Mouse (Mus musculus) kidney, adult 11 months (tissue): ENCODE measurements around the gene Cops4.

Experiments
- DNase-seq: peaks from one replicate; pipeline ENCODE4 v3.0.0; 2022

Gene Cops4

GRCm38 (mm10) chr5:100546294-100547080 lies 28.4 kb downstream of the Cops4 start:
- DNase-seq, result no peak

- no peak for DNase-seq
Observed at GRCm38 (mm10) chr5:100548236-100548635, 30.1 kb downstream of the Cops4 start.

GRCm38 (mm10) chr5:100549311-100549710 lies 31.2 kb downstream of the Cops4 start:
- no peak for DNase-seq

GRCm38 (mm10) chr5:100550151-100550550 lies 32.0 kb downstream of the Cops4 start:
- DNase-seq, result no peak

DNA sequence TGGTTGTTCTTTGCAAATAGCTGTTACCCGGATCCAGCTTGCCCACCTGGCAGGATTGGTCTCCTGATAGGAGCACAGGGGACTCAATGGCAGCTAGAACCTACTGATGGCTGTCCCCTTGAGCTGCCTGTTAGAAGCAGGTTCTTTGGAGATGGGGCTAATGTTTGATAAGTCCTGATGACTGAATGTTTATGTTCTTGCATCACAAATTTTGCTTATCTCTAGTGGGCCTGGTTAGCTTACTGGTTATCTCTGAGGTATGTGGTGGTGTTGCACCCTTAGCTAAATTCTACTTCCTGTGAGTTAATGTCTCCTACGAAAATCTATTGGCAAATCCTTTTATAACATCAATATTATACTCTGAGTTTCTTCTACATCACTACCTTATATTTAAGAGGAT lies 33.8 kb downstream of the Cops4 start:
- no peak for DNase-seq

- no peak for DNase-seq
Observed at GRCm38 (mm10) chr5:100553426-100553825, 35.3 kb downstream of the Cops4 start.

DNA sequence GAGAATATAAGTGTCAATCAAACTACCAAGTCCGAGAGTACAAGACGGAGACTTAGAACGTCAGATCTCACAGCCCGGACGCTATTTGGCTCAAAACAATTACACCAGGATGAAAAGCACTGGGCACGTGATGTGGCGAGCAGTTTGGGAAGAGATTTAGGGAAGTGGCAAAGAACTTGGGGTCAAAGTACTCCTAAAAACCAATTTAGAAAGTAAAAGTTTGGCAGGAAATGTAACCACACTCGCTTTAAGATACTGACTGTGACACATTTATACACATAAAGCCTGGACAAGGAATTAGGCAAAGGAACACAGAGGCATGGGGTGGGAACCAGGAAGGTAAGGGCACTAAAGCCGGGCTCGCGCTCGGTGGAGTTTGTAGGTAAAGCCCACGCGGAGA lies 38.9 kb downstream of the Cops4 start:
- no peak for DNase-seq

DNA sequence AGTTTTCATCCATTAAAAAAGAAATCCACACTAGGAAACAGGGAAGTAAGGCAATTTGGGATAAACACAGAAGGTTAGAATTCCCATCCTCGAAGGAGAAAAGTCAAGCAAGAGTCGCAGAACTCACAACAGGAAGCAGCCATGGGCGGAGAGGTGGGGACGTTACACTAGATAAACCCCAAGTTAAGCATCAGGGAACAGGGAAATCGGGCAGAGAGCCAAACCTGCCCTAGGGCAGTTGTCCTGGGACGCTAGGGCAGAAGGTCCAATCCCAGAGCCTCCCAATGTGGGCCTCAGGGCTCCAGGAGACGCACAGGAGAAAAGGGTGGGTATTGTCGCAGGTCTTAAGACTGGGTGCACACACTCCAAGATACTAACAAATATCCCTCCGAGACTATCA lies 39.4 kb downstream of the Cops4 start:
- DNase-seq, result peak; percentile 27

DNA sequence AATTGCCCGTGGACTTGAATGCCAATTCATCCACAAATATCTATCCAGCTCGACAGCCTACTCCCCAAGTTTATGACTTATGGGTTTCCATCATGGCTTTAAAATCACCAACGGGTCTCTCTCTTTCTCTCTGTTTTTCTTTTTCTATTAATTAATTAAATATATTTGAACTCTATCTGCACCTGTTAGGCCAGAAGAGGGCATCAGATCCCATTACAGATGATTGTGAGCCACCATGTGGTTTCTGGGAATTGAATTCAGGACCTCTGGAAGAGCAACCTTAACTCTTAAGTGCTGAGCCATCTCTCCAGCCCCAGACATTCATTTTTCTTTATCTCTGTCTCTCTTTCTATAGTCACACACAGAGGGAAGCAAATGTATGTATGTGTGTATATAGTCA lies 40.7 kb downstream of the Cops4 start:
- no peak for DNase-seq

- DNase-seq, result no peak
Observed at GRCm38 (mm10) chr5:100559357-100559756, 41.2 kb downstream of the Cops4 start.

DNA sequence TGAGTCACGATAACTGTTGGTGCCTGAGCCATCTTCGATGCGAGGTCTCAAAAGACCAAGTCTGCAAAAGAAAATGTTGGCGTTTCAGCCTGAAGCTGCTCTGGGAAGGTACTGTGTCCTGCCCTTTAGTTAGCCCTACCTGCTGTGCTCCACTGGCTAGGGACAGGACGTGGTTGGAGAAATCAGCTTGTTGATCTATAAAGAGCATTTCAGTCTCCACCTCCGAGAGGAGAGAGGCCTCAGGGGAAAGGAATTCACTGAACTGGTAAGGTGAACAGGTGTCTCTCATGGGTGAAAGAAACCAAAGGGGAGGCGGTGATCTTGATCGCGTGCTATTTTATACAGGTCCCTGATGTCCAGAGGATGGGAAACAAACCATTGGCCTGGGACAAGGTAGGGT lies 44.6 kb downstream of the Cops4 start:
- DNase-seq, result no peak

DNA sequence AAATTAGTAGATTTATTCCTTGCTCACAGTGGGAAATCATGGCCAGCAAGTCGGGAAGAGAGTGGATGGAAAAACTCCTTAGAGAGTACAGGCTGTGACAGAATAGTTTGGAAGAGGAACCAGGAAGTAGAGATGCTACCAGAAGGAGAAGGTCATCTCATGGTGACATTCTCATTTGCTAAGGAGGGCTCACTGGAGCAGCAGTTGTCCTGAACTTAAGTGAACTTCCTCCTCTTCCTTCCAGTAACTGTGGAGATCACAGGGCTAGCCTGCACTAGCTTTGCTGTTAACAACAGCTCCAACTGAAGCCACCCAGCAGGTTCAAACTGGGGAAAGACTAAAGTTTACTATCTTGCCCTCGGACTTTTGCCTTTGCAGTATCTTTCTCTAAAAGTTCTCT lies 48.7 kb downstream of the Cops4 start:
- DNase-seq, result peak; percentile 27

- DNase-seq, result peak; percentile 68
Observed at GRCm38 (mm10) chr5:100567258-100568032, 49.3 kb downstream of the Cops4 start.

- no peak for DNase-seq
Observed at GRCm38 (mm10) chr5:100568177-100568576, 50.1 kb downstream of the Cops4 start.

DNA sequence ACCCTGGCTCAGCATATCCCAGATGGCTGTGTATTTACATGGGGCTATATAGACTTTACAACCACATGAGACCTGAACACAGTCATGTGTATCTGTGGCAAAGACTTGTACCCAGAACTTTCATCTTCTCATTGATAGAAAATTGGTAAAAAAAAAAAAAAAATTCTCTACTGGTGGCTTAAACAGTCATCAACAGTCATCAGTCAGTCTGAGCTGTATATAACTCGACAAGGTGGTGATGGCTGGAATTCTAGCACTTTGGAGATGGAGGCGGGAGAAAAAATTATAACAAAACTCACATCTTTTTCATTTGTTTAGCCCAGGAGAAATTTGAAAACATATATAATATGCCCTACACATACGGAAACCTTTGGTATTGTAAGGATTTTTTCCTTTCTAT lies 50.7 kb downstream of the Cops4 start:
- no peak for DNase-seq

- DNase-seq, result no peak
Observed at GRCm38 (mm10) chr5:100569250-100569934, 51.3 kb downstream of the Cops4 start.

GRCm38 (mm10) chr5:100569997-100570595 lies 52.0 kb downstream of the Cops4 start:
- DNase-seq, result no peak

DNA sequence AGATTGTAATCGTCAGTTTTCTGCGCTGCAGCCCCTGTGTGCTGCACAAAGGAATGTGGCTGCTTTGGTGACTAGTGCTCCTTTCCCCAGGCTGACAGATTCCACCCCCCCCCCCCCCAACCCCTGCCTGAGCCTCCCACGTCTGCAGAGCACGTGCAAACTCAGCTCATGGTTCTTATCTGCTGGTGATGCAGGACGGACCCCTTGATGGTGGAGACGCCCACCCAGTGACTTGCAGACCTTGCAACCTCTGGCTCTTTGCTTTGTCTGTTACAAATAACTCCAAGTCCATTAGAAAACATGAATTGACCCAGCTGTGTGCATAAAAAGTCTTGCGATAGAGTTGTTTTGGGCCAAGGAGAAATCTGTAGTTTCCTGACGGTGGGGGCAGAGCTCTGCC lies 52.6 kb downstream of the Cops4 start:
- DNase-seq, result no peak

GRCm38 (mm10) chr5:100572069-100572468 lies 54.0 kb downstream of the Cops4 start, which contains the start of gene Plac8:
Gene Plac8 (minus strand): TSS chr5:100572245.
- DNase-seq, result no peak

- no peak for DNase-seq
Observed at GRCm38 (mm10) chr5:100573256-100573655, 55.1 kb downstream of the Cops4 start.

DNA sequence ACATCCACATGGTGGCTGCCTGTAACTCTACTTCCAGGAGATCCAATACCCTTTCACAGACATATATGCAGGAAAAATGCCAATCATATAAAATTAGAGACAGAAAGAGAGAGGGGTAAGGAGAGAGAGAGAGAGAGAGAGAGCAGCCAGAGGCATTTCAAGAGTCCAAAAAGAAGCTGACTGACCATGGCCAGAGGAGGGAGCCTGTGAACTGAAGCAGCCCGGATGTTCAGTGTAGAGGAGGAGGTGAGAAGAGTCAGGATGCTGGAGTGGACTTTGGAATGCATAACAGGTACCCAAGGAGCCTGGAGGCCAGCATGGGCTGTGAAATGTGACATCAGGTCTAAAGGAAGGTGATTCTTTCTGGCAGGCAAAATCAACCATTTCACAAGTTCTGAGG lies 56.7 kb downstream of the Cops4 start:
- no peak for DNase-seq

DNA sequence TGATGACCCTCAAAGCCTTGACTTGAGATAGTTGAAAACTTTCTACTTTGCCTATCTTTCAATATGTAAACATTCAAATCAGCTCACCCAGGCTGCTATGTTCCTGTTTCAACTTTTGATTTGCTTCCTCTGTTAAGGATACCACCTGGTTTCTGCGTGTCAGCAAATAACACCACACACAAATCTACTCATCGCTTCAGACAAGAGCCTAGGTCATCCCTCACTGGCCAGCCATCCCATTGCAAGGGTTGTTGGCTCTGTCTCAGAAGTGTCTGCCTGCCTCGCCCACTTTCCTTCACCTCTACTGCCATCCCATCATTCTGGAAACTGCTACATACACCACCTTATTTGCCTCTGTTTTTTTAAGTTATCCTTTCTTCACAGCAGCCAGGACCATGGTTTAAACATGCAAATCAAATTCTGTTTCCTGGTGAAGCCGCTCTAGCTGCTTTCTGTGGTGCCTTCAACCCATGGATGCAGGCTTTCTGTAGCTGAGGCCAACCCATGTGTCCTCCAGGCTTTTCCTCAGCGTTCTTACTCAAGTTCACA lies 60.8 kb downstream of the Cops4 start:
- DNase-seq, result no peak
